Mouse (Mus musculus): ENCODE results near the gene Dpy30. TPM values are rescaled to one million over a fixed set of nuclear protein-coding genes. Genes with fewer than 3 reads are reported as not detected.

Gene Dpy30
- polyA plus RNA-seq, 1 experiment from 2014 or later: 224 TPM

DNA sequence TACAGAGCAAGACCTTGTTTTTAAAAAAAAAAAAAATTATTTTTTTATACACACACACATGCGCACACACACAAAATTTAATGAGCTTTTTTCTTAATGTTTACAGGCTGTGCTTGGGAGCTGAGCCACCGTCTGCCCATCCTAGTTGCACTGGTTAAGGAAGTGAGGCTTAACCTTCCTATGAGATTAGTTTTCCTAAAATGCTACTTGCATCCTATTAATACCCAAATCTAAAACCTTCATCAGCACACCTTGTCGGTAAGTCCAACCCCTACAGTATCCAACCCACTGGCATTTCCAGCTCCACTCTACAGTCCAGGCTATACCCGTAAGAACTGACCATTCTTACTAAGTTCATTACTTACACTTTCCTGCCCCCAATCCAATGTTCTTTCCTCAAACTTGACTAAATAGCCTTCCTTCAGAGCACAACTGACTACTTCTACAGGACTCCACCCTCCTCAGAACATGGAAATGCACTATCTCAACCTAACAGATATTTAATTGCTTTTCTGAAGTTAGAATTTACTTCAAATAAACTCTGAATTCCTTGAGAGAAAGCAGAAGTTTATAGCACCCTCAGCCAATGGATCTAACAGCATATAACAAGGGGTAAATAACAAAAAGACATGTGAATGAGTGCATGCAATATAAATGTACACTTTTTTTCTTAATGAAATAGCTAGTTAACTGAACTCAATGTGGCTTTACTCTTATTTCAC is 31.9 kb downstream of the Dpy30 start:
- H3K4me2 ChIP-seq: no peak overlapping the region
- H3K9ac ChIP-seq: no peak overlapping the region
- no peaks in the 10 kb centered on the region for H3K36me3 ChIP-seq
- H3K27ac ChIP-seq: no peak overlapping the region
- no peaks in the 10 kb centered on the region for H3K9me3 ChIP-seq
- H3K4me1 ChIP-seq: peaks cover 3% of the 10 kb centered on the region
- ATAC-seq (ENCODE audit: insufficient read depth, low FRiP score, low read depth): no peak
- H3K27me3 ChIP-seq (replicated peaks): no peaks in the 10 kb centered on the region
- H3K4me3 ChIP-seq (replicated peaks): no peak overlapping the region
- WGBS: 76% methylated on average over 4 of the region's 4 CpGs

GRCm38 (mm10) chr17:74290869-74291268 is 32.9 kb downstream of the Dpy30 start:
- H3K4me2 ChIP-seq: no peak overlapping the region
- H3K4me1 ChIP-seq: peaks cover 3% of the 10 kb centered on the region
- no peaks in the 10 kb centered on the region for H3K9me3 ChIP-seq
- H3K9ac ChIP-seq: no peak overlapping the region
- no peaks in the 10 kb centered on the region for H3K27me3 ChIP-seq (replicated peaks)
- no peak overlapping the region for H3K27ac ChIP-seq
- H3K36me3 ChIP-seq: no peaks in the 10 kb centered on the region
- H3K4me3 ChIP-seq (replicated peaks): no peak overlapping the region
- ATAC-seq (ENCODE audit: insufficient read depth, low FRiP score, low read depth): no peak

DNA sequence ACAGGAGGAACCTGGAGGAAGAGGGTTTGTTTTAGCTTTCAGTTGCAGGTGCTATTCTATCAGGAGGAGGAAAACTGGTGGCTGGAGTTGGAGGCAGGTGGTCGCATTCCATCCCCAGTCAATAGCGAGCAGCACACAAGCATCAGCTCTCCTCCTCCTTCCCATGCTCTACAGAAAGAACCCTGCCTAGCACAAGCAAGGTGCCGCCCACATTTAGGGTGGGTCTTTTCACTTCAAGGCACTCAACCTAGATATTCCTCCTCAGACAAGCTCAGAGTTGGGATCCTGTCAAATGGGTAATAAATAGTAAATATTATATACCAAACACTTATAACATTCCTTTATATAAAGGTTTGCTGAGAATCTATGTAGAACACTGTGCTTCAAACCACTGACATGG is 33.5 kb downstream of the Dpy30 start:
- Histone ChIP-seq H3K4me1 (peaks cover 3% of the 10 kb centered on the region), H3K9me3 (no peaks in the 10 kb centered on the region), H3K27me3 (replicated peaks) (no peaks in the 10 kb centered on the region), H3K4me3 (replicated peaks) (no peak overlapping the region), H3K9ac (no peak overlapping the region), H3K27ac (no peak overlapping the region), H3K36me3 (no peaks in the 10 kb centered on the region), H3K4me2 (no peak overlapping the region)
- ATAC-seq (ENCODE audit: insufficient read depth, low FRiP score, low read depth): no peak
- 67% methylated on average over 3 of the region's 3 CpGs for WGBS

DNA sequence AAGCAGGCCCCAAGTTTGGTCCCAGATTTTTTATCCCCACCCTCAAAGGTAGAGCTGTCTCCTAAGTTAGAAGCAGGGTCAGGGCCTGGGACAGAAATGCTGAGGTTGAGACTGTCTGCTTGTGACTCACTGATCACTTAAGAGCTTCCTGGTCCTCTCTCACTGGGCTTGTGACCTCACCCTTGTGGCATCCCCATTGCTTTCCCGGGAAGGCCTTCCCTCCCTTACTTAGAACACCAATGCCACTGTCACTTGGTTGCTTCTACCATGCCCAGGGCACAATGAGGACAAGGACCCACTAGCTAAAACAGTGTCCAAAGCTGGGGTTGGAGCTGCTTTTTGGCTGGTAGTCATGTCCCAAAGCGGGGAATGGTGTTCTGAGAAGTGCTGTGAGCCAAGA is 35.1 kb downstream of the Dpy30 start:
- H3K9me3 ChIP-seq: no peaks in the 10 kb centered on the region
- H3K4me1 ChIP-seq: peaks cover 3% of the 10 kb centered on the region
- no peak overlapping the region for H3K27ac ChIP-seq
- H3K27me3 ChIP-seq (replicated peaks): no peaks in the 10 kb centered on the region
- WGBS: 79% methylated on average over 2 of the region's 2 CpGs
- no peak overlapping the region for H3K4me2 ChIP-seq
- no peak for ATAC-seq (ENCODE audit: insufficient read depth, low FRiP score, low read depth)
- no peak overlapping the region for H3K4me3 ChIP-seq (replicated peaks)
- no peak overlapping the region for H3K9ac ChIP-seq
- no peaks in the 10 kb centered on the region for H3K36me3 ChIP-seq

DNA sequence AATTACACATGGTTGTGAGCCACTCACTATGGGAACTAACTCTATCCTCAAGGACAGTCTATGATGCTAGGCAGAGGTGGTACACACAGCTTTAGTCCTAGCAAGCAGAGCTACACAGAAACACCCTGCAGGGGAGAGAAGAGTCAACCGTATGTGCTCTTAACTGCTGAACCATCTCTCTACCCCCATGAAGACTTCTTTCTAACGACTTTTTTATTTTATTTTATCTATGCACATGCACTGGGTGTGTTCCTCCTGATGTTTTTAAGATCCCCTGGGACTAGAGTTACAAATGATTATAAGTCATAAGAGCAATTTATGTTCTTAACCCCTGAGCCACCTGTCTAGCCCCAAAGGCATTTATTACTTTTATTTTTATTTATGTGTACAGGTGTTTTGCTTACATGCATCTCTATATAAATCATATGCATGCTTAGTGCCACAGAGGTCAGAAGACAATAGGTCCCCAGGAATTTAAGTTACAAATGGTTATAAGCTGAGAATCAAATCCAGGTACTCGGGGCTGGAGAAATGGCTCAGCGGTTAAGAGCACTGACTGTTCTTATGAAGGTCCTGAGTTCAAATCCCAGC is 37.5 kb downstream of the Dpy30 start:
- Histone ChIP-seq H3K4me1 (peaks cover 3% of the 10 kb centered on the region; the same call in 1 of the 2 replicates), H3K4me2 (no peak overlapping the region), H3K27ac (no peak overlapping the region; the same call in 1 of the 2 replicates), H3K9me3 (no peaks in the 10 kb centered on the region), H3K4me3 (replicated peaks) (no peak overlapping the region), H3K9ac (no peak overlapping the region), H3K36me3 (no peaks in the 10 kb centered on the region), H3K27me3 (replicated peaks) (no peaks in the 10 kb centered on the region)
- 77% methylated on average over 4 of the region's 4 CpGs for WGBS
- no peak for ATAC-seq (ENCODE audit: insufficient read depth, low FRiP score, low read depth)

- Histone ChIP-seq H3K4me1 (peaks cover under 1% of the 10 kb centered on the region; the same call in 1 of the 2 replicates), H3K36me3 (no peaks in the 10 kb centered on the region), H3K27me3 (replicated peaks) (no peaks in the 10 kb centered on the region), H3K4me3 (replicated peaks) (no peak overlapping the region), H3K9ac (no peak overlapping the region), H3K9me3 (no peaks in the 10 kb centered on the region), H3K4me2 (no peak overlapping the region), H3K27ac (no peak overlapping the region)
- no peak for ATAC-seq (ENCODE audit: insufficient read depth, low FRiP score, low read depth)
- WGBS: 58% methylated on average over 2 of the region's 2 CpGs
Measured at GRCm38 (mm10) chr17:74285730-74286129, 38.0 kb downstream of the Dpy30 start.

GRCm38 (mm10) chr17:74284397-74285115 is 39.2 kb downstream of the Dpy30 start:
- Histone ChIP-seq H3K4me3 (replicated peaks) (no peak overlapping the region), H3K9me3 (no peaks in the 10 kb centered on the region), H3K4me2 (no peak overlapping the region), H3K9ac (no peak overlapping the region), H3K4me1 (no peaks in the 10 kb centered on the region), H3K36me3 (no peaks in the 10 kb centered on the region), H3K27ac (no peak overlapping the region), H3K27me3 (replicated peaks) (no peaks in the 10 kb centered on the region)
- WGBS: 74% methylated on average over 2 of the region's 2 CpGs
- ATAC-seq (ENCODE audit: insufficient read depth, low FRiP score, low read depth): no peak

GRCm38 (mm10) chr17:74282024-74282423 is 41.7 kb downstream of the Dpy30 start:
- 85% methylated on average over 3 of the region's 3 CpGs for WGBS

GRCm38 (mm10) chr17:74278966-74279869 is 44.5 kb downstream of the Dpy30 start:
- Histone ChIP-seq H3K36me3 (no peaks in the 10 kb centered on the region), H3K4me2 (no peak overlapping the region), H3K4me3 (replicated peaks) (no peak overlapping the region), H3K27ac (no peak overlapping the region; the same call in 1 of the 2 replicates), H3K27me3 (replicated peaks) (no peaks in the 10 kb centered on the region), H3K9me3 (no peaks in the 10 kb centered on the region), H3K4me1 (no peaks in the 10 kb centered on the region), H3K9ac (no peak overlapping the region)
- peak; percentile 58; the same call in 1 of the 2 replicates for ATAC-seq (ENCODE audit: insufficient read depth, low FRiP score, low read depth)
- whole genome bisulfite sequencing: 84% methylated on average over 8 of the region's 8 CpGs

More at GRCm38 (mm10) chr17:74282024-74282423, 41.7 kb downstream of the Dpy30 start:
- Histone ChIP-seq H3K36me3 (no peaks in the 10 kb centered on the region), H3K4me2 (no peak overlapping the region), H3K27me3 (replicated peaks) (no peaks in the 10 kb centered on the region), H3K9ac (no peak overlapping the region), H3K4me3 (replicated peaks) (no peak overlapping the region), H3K9me3 (no peaks in the 10 kb centered on the region), H3K27ac (no peak overlapping the region), H3K4me1 (no peaks in the 10 kb centered on the region)
- ATAC-seq (ENCODE audit: insufficient read depth, low FRiP score, low read depth): no peak

GRCm38 (mm10) chr17:74274471-74274870 is 49.3 kb downstream of the Dpy30 start:
- Histone ChIP-seq H3K9me3 (no peaks in the 10 kb centered on the region), H3K4me3 (replicated peaks) (no peak overlapping the region), H3K27ac (no peak overlapping the region), H3K36me3 (no peaks in the 10 kb centered on the region), H3K4me1 (no peaks in the 10 kb centered on the region), H3K4me2 (no peak overlapping the region), H3K27me3 (replicated peaks) (no peaks in the 10 kb centered on the region), H3K9ac (no peak overlapping the region)
- ATAC-seq (ENCODE audit: insufficient read depth, low FRiP score, low read depth): no peak
- WGBS: 57% methylated on average over 3 of the region's 3 CpGs

- 69% methylated on average over 16 of the region's 16 CpGs for WGBS
- no peak overlapping the region for H3K9ac ChIP-seq
- H3K4me1 ChIP-seq: no peaks in the 10 kb centered on the region
- no peaks in the 10 kb centered on the region for H3K27me3 ChIP-seq (replicated peaks)
- no peak overlapping the region for H3K4me2 ChIP-seq
- no peak overlapping the region for H3K27ac ChIP-seq
- H3K4me3 ChIP-seq (replicated peaks): no peak overlapping the region
- no peaks in the 10 kb centered on the region for H3K9me3 ChIP-seq
- H3K36me3 ChIP-seq: no peaks in the 10 kb centered on the region
- peak; percentile 27; the same call in 1 of the 2 replicates for ATAC-seq (ENCODE audit: insufficient read depth, low FRiP score, low read depth)
Measured at GRCm38 (mm10) chr17:74272683-74273205, 51.0 kb downstream of the Dpy30 start.

All from stomach, embryonic 15.5 days (tissue).